Mouse (Mus musculus) gastrocnemius, postnatal 10 days (tissue): Measurements from ENCODE around the gene Sema3g. TPM values are rescaled to one million over a fixed set of nuclear protein-coding genes. Genes with fewer than 3 reads are reported as not detected.

Experiments
- DNase-seq: peaks from one replicate; pipeline ENCODE4 v3.0.0; 2021; ENCODE audit warnings: mixed read lengths
- total RNA-seq, 2 experiments: library from RNA; stranded (reverse); gene quantifications; 2 replicates each; pipeline ENCODE4 v1.2.3; 2021

Sema3g gene
- total RNA-seq, 2 experiments from 2014 or later, result 7.5 to 8.7 TPM

- DNase-seq, result no peak
These were observed 14.9 kb downstream of the Sema3g start for GRCm38 (mm10) chr14:31232404-31233069.

DNA sequence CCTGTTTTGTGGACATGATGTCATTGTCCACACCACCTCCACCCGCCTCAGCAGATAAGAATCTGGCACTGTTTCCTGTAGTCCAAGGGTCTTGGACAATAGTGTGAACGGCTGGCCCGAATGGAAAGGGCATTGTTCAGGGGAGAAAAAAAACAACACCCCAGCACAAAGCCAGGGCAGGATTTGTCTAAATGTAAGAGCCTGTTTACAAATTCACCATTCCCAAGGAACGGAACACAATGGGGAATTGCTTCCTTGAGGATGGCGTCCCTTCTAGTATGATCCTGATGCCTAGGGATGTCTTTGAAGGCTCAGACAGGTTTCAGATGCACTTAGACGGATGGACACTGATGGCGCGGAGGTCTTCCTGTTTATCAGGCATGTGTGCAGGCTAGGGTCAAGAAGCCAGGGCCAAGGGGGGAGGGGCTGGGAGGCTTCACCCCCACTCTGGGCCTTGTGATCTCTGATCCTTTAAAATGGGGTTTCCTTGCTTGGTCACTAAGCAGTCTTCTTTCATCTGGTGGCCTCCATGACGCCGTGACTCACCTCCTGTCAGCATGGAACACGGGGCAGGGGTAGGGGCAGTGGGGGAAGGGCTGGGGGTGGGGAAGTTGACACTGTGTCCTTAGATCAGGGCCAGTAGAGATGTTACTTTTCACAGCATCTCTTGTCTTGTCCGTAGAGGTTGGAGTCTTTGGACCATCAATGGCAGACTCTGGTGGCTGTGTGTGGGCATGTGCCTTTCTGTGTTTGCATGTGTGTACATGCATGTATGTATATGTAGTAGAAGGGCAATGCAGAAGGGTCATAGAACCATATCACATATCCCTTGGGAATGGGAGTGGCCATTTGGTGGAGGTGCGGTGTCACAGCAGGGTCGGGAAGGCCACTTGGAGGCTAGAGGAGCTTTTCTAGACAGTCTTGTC lies 15.7 kb downstream of the Sema3g start:
- no peak for DNase-seq

DNA sequence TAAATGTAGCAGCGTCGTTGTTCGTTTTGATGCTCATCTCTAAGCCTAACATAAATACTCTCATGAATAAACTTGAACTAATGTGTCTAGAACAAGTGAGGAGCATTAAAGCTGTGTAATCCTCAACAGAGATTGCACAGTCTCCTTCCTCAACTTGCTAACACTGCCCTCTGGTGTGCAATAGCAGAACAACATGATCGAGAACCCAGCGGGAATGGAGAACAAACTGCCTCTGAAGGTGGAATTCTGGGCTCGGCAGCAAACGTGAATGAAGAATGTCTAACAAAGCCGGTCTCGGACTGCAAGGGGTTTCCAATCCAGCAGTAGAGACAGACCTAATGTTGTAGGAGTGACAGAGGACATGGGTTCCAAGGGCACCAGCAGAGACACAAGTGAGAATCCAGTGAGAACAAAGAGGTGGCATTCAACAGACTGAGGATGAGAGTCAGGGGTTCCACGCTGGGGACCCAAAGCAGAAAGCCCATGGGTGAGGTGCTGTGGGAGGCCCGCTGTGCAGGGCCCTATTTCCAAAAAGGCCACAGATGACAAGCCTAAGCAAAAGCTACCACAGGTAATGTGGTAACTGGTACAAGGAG lies 16.4 kb downstream of the Sema3g start:
- peak; percentile 82 for DNase-seq

- peak; percentile 42 for DNase-seq
These were observed 19.6 kb downstream of the Sema3g start for GRCm38 (mm10) chr14:31237101-31237882.

GRCm38 (mm10) chr14:31240528-31240927 lies 22.9 kb downstream of the Sema3g start:
- no peak for DNase-seq

- DNase-seq, result no peak
These were observed 27.1 kb downstream of the Sema3g start for GRCm38 (mm10) chr14:31244777-31245176.

DNA sequence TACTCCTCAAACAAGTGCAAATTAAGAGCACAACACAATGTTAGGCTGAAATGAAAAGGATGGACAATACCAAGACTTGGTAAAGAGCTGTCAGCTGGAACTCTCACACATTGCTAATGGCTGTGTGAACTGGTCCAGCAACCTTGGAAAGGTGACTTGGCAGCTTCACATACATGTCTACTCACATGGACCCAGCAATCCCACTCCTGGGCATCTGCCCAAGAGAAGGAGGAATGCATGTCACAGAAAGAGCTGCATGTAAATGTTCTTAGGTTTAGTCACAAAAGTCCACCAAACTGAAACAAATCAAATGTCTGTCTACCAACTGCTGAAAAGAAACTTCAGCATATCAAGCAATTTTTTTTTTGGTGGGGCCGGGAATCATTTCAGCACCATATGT lies 28.3 kb downstream of the Sema3g start:
- no peak for DNase-seq

DNA sequence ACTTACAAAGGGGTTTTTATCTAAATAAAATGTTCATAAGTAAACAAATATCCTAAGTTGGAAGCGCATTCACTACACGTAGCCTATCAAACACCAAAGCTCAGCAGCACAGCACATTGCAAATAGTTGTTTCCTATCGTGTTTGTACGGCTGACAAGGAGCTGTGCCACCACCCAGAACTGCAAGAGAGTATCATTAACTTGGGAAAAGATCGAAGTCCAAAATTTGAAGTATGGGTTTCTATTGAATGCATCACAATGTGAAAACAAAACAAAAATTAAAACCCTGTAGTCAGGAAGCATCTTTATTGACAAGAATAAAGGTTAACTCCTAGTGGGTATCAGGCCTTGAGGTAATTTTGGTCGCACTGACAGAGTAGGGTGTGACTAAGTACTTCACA lies 30.7 kb downstream of the Sema3g start:
- no peak for DNase-seq

- no peak for DNase-seq
These were observed 32.8 kb downstream of the Sema3g start for GRCm38 (mm10) chr14:31250222-31251083.

DNA sequence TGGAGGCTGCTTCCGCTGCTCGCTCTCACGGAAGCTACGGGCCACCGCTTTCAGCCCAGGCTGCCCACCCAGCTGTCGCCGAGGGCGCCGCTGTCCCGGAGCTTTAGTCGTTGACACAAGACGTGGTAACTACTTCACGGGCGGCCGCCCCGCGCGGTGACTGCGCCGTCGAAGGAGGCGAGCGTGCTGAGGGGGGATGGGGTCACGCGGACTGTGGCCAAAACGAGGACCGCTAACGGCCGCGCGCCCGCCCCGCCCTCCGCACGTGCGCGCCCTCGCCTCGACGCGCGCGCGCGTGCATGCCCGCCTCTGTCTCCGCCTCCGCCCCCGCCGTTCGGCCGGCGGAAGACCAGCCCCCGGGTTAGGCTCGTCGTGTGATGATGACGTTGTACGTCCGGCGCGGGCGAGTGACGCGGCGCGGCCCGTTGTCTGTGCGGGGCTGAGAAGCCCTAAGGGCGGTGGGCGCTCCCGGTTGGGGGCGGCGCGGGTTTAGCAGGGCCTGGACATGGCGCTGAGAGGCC lies 33.5 kb downstream of the Sema3g start, which contains the start of the genes Phf7 and Bap1:
Phf7 (minus strand) TSS at position 234 of the 521 bp plus-strand sequence.
Bap1 (plus strand) TSS at position 367 of the 521 bp plus-strand sequence.
- peak; percentile 98 for DNase-seq

GRCm38 (mm10) chr14:31251626-31252025 lies 34.0 kb downstream of the Sema3g start:
- no peak for DNase-seq

DNA sequence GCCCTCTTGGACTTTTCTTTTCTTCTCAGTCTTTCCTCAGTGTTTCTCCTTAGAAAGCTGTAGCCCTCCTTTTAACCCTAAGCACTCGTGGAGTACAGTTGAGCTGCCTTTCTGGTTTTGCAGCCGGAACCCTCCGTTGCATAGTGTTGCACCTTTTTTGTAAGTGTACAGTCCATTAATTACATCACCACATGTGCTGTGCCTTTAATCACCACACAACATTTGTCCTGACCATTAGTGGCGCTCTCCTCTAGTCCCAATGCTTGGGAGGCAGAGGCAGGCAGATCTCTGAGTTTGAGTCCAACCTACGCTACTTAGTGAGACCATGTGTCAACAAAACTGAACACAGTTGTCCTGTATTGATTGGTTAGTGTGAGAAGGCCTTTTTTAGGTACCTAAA lies 34.4 kb downstream of the Sema3g start:
- DNase-seq, result no peak

DNA sequence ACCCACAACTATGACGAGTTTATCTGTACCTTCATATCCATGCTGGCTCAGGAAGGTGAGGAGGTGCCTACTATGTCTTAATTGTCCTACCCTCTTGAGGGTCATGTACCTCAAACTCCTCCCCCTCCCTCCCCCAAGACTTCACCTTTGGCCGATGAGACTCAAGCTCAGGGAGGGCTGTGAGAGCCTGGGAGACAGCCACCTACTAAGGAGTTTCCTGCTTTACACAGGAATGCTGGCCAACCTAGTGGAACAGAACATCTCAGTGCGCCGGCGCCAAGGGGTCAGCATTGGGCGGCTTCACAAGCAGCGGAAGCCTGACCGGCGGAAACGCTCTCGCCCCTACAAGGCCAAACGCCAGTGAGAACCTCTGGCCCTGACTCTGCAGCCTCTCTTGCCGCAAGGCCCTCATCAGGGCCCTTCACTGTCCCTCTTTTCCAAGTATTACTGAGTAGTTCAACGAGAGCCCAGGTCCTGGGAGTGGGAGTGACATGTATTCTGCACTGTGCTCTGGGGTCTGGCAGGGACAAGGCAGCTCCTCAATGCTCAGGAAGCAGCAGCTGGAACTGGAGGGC lies 40.9 kb downstream of the Sema3g start:
- DNase-seq, result no peak

GRCm38 (mm10) chr14:31260374-31260773 lies 42.7 kb downstream of the Sema3g start:
- no peak for DNase-seq

GRCm38 (mm10) chr14:31260932-31261331 lies 43.3 kb downstream of the Sema3g start:
- no peak for DNase-seq

- DNase-seq, result no peak
These were observed 50.0 kb downstream of the Sema3g start for GRCm38 (mm10) chr14:31267649-31268048.

DNA sequence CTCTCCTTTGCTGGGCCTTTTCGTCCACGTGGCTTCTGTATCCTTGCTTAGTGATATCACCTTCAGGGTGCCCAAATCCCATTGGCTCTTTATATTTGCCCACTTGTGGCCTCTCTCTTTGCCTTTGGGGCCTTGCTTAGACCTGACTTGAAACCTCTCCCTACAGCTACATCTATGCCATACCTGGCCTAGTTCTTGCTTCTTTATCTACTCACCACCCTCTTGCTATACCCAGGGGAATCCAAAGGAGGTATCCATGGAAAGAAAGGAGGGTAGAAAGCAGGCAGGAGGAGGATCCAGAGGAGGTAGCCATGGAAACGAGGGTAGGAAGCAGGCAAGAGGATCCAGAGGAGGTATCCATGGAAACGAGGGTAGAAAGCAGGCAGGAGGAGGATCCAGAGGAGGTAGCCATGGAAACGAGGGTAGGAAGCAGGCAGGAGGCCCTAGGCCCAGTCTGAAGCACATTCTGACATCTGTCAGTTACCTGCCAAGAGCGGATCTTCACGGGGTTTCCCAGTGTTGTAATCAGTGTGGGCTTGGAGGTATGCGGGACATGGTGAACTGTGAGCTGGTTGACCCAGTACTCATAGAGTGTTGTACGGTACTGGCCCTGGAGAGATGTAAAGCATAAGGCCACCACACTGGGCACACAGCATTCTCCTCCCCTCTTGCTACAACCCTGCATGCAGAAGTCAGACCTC lies 50.8 kb downstream of the Sema3g start:
- no peak for DNase-seq

GRCm38 (mm10) chr14:31269456-31270100 lies 51.9 kb downstream of the Sema3g start:
- peak; percentile 22 for DNase-seq

DNA sequence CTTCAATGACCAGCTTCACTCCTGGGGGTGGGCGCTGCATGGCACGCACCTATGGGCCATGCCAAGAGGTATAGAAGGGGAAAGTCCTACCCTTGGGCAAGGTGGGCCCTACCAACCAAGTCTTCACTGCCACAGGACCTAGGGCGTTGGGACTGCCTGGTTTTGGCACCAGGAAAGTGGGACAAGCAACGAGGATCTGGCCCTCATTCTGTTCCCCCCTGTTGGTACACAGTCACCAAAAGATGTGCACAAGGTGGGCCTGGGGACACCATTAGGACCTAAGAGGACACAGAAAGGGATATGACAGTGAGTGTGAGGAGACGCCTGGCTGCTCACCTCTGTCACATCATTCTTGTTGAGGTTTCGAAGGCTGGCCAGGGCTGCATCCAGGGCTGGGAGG lies 53.5 kb downstream of the Sema3g start:
- DNase-seq, result no peak
